Mouse (Mus musculus): ENCODE data around the gene Mtus2. TPM values are rescaled to one million over a fixed set of nuclear protein-coding genes. Genes with fewer than 3 reads are reported as not detected.

Mtus2 gene
- total and polyA plus RNA-seq, 3 experiments = 0.08 TPM; not detected in 2

GRCm38 (mm10) chr5:148165111-148165510 is 208.0 kb downstream of the Mtus2 start:
- Histone ChIP-seq H3K4me3 (ENCODE audit: control insufficient read depth in 1 of 2, insufficient read depth in 1 of 2, low read depth in 2 of 2, low read length in 2 of 2) (no peak overlapping the region), H3K27ac (ENCODE audit: control insufficient read depth, low read depth, low read length) (no peak overlapping the region), H3K27me3 (ENCODE audit: control insufficient read depth in 1 of 2, insufficient read depth in 2 of 2, low read length in 2 of 2) (no peaks in the 10 kb centered on the region), H3K9me3 (replicated peaks; ENCODE audit: insufficient read depth, low read length) (no peaks in the 10 kb centered on the region), H3K36me3 (ENCODE audit: control insufficient read depth in 1 of 2, insufficient read depth in 2 of 2, low read length in 2 of 2) (no peaks in the 10 kb centered on the region), H3K9ac (ENCODE audit: control insufficient read depth, low read depth, low read length, poor library complexity, severe bottlenecking) (no peak overlapping the region), H3K79me2 (ENCODE audit: control insufficient read depth, insufficient read depth, low read length, poor library complexity) (no peaks in the 10 kb centered on the region), H3K4me1 (ENCODE audit: control insufficient read depth in 1 of 2, insufficient read depth in 2 of 2, low read length in 2 of 2) (no peaks in the 10 kb centered on the region)
- no peak for TF ChIP-seq TCF12 (IDR thresholded peaks at IDR 0.05; ENCODE audit: low read depth, low read length)
- no peak for DNase-seq (ENCODE audit: low read depth, low spot score)

- Histone ChIP-seq H3K4me3 (ENCODE audit: control insufficient read depth in 1 of 2, insufficient read depth in 1 of 2, low read depth in 2 of 2, low read length in 2 of 2) (no peak overlapping the region), H3K9ac (ENCODE audit: control insufficient read depth, low read depth, low read length, poor library complexity, severe bottlenecking) (no peak overlapping the region), H3K27me3 (ENCODE audit: control insufficient read depth in 1 of 2, insufficient read depth in 2 of 2, low read length in 2 of 2) (no peaks in the 10 kb centered on the region), H3K9me3 (replicated peaks; ENCODE audit: insufficient read depth, low read length) (no peaks in the 10 kb centered on the region), H3K36me3 (ENCODE audit: control insufficient read depth in 1 of 2, insufficient read depth in 2 of 2, low read length in 2 of 2) (no peaks in the 10 kb centered on the region), H3K79me2 (ENCODE audit: control insufficient read depth, insufficient read depth, low read length, poor library complexity) (no peaks in the 10 kb centered on the region), H3K27ac (ENCODE audit: control insufficient read depth, low read depth, low read length) (no peak overlapping the region), H3K4me1 (ENCODE audit: control insufficient read depth in 1 of 2, insufficient read depth in 2 of 2, low read length in 2 of 2) (no peaks in the 10 kb centered on the region)
- no peak for DNase-seq (ENCODE audit: low read depth, low spot score)
- TF ChIP-seq ETS1 (IDR thresholded peaks at IDR 0.05; ENCODE audit: low read depth, low read length) = no peak
- TF ChIP-seq TBP (IDR thresholded peaks at IDR 0.05; ENCODE audit: low read depth, low read length) = no peak
- no peak for TF ChIP-seq ELF1 (IDR thresholded peaks at IDR 0.05; ENCODE audit: low read depth, low read length)
- no peak for TF ChIP-seq SIN3A (IDR thresholded peaks at IDR 0.05; ENCODE audit: low read length)
- TF ChIP-seq UBTF (IDR thresholded peaks at IDR 0.05; ENCODE audit: borderline replicate concordance, insufficient read depth, low read depth, low read length) = no peak
- no peak for TF ChIP-seq E2F4 (IDR thresholded peaks at IDR 0.05; ENCODE audit: borderline replicate concordance, low read depth, low read length)
- TF ChIP-seq KAT2A (conservative IDR thresholded peaks at IDR 0.05; ENCODE audit: low read depth, low read length) = no peak
- TF ChIP-seq ZNF384 (IDR thresholded peaks at IDR 0.05; ENCODE audit: low read depth, low read length) = no peak
- TF ChIP-seq TAL1 (IDR thresholded peaks at IDR 0.05; ENCODE audit: low read length) = no peak
- TF ChIP-seq NRF1 (IDR thresholded peaks at IDR 0.05; ENCODE audit: insufficient read depth, low read depth, low read length, poor library complexity, severe bottlenecking) = no peak
- TF ChIP-seq MAZ (IDR thresholded peaks at IDR 0.05; ENCODE audit: low read depth, low read length) = no peak
- no peak for TF ChIP-seq EP300 (IDR thresholded peaks at IDR 0.05; ENCODE audit: low read depth in 1 of 2, low read length in 2 of 2)
- TF ChIP-seq NELFE (IDR thresholded peaks at IDR 0.05; ENCODE audit: low read depth, low read length) = no peak
- TF ChIP-seq RCOR1 (IDR thresholded peaks at IDR 0.05; ENCODE audit: low read depth, low read length) = no peak
- TF ChIP-seq BHLHE40 (IDR thresholded peaks at IDR 0.05; ENCODE audit: borderline replicate concordance, low read depth, low read length) = no peak
- no peak for TF ChIP-seq GATA1 (IDR thresholded peaks at IDR 0.05; ENCODE audit: low read depth, low read length)
- no peak for TF ChIP-seq ZC3H11A (IDR thresholded peaks at IDR 0.05; ENCODE audit: low read depth, low read length)
- no peak for TF ChIP-seq SMC3 (IDR thresholded peaks at IDR 0.05; ENCODE audit: low read depth, low read length)
- no peak for TF ChIP-seq RAD21 (IDR thresholded peaks at IDR 0.05; ENCODE audit: low read depth, low read length)
These were observed 218.0 kb downstream of the Mtus2 start for GRCm38 (mm10) chr5:148175091-148175490.
